Mouse (Mus musculus): ENCODE results near the gene Rxra. TPM values are rescaled to one million over a fixed set of nuclear protein-coding genes. Genes with fewer than 3 reads are reported as not detected.

Gene Rxra
- polyA plus RNA-seq (2016; fragmentation: Nextera tagmentation; extraction: Ambion mirVana) = 8.3 and 9.5 TPM in 2 replicates

GRCm38 (mm10) chr2:27676106-27676477, at the start of gene Rxra:
Gene Rxra (plus strand): TSS chr2:27676440.
- peaks cover 39% of the 10 kb centered on the region for H3K27me3 ChIP-seq
- no peak for ATAC-seq (ENCODE audit: low FRiP score, low read depth)
- peak within 1 kb of the TSS; percentile 89 for H3K4me2 ChIP-seq (replicated peaks)
- H3K4me1 ChIP-seq = peaks cover 46% of the 10 kb centered on the region
- H3K27ac ChIP-seq (replicated peaks) = peak within 1 kb of the TSS; percentile 94
- peak within 1 kb of the TSS; percentile 88 for H3K9ac ChIP-seq (replicated peaks)
- no peaks in the 10 kb centered on the region for H3K36me3 ChIP-seq
- no peaks in the 10 kb centered on the region for H3K9me3 ChIP-seq
- H3K4me3 ChIP-seq = peak within 1 kb of the TSS; percentile 92
- 2% methylated on average over 16 of the region's 16 CpGs for WGBS

DNA sequence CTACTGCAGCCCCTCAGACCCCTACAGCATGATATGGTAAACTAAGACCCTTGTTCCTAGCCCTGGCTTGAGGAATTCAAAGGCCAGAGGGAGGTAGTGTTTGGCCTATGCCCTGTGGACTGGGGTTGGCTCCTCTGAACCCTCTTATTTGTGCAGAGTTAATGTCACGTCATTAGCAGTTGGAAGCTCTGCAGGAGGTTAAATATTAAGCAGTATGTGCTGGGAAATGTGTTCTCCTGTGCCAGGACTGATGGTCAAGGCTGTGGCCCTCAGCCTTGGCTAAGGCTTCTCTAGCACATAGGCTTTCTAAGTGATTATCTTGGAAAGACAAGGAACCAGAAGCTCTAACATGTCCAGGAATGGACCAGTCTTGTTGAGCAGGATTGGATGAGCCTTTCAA, 49.6 kb upstream of the Rxra start:
- H3K27me3 ChIP-seq = 0 out of 2 replicates have a peak, but pooled peaks cover 8% of the 10 kb centered on the region
- no peak overlapping the region for H3K27ac ChIP-seq (replicated peaks)
- 55% methylated on average over 1 of the region's 1 CpGs for WGBS
- H3K36me3 ChIP-seq = no peaks in the 10 kb centered on the region
- no peak overlapping the region for H3K4me3 ChIP-seq
- no peak overlapping the region for H3K4me2 ChIP-seq (replicated peaks)
- H3K9me3 ChIP-seq = no peaks in the 10 kb centered on the region
- H3K4me1 ChIP-seq = no peaks in the 10 kb centered on the region
- no peak overlapping the region for H3K9ac ChIP-seq (replicated peaks)
- no peak for ATAC-seq (ENCODE audit: low FRiP score, low read depth)

GRCm38 (mm10) chr2:27630601-27631285, 45.5 kb upstream of the Rxra start:
- Histone ChIP-seq H3K27ac (replicated peaks) (no peak overlapping the region), H3K36me3 (no peaks in the 10 kb centered on the region), H3K9ac (replicated peaks) (no peak overlapping the region), H3K4me1 (no peaks in the 10 kb centered on the region), H3K4me2 (replicated peaks) (no peak overlapping the region), H3K27me3 (0 out of 2 replicates have a peak, but pooled peaks cover 7% of the 10 kb centered on the region), H3K9me3 (no peaks in the 10 kb centered on the region), H3K4me3 (no peak overlapping the region)
- no peak for ATAC-seq (ENCODE audit: low FRiP score, low read depth)
- 89% methylated on average over 3 of the region's 3 CpGs for WGBS

DNA sequence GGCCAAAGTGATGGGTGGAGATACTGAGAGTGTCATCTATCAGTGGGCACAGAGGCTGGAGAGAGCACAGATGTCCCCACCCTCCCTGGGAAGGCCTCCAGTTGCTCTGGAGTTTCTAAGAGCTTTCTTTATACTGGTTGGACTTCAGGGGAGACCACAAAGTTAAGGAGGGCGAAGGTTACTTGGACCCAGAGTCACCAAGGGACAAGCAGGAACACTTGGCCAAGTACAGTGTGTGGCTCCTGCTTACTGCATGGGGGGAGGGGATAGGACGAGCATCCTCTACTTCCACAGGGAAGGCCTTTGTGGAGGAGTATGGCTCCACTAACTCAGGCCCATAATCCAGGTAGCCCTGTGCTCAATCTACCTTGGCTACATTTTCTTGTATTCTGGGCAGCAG, 42.8 kb upstream of the Rxra start:
- H3K4me2 ChIP-seq (replicated peaks) = no peak overlapping the region
- H3K4me3 ChIP-seq = no peak overlapping the region
- H3K9ac ChIP-seq (replicated peaks) = no peak overlapping the region
- H3K36me3 ChIP-seq = no peaks in the 10 kb centered on the region
- no peak for ATAC-seq (ENCODE audit: low FRiP score, low read depth)
- H3K27me3 ChIP-seq = 0 out of 2 replicates have a peak, but pooled peaks cover 7% of the 10 kb centered on the region
- WGBS = 83% methylated on average over 2 of the region's 2 CpGs
- H3K9me3 ChIP-seq = no peaks in the 10 kb centered on the region
- H3K4me1 ChIP-seq = no peaks in the 10 kb centered on the region
- H3K27ac ChIP-seq (replicated peaks) = no peak overlapping the region

DNA sequence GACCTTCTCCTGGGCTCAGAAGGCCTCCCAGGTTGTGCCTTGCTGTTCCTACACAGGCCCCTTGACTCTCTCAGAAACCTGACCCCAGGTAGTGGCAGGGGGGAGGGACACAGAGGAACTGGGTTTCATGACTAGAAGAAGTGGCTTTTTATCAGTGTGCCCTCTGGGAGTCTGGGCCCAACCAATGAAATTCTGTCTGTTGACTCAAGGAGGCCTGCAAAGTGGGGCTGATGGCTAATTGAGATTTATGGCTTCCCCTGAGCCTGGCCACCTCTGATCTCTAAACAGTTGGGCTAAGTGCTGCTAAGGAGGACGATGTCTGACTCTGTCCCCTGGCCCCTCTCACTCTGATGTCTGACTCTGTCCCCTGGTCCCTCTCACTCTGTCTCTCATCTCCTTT, 42.2 kb upstream of the Rxra start:
- H3K4me3 ChIP-seq = no peak overlapping the region
- H3K27ac ChIP-seq (replicated peaks) = no peak overlapping the region
- no peaks in the 10 kb centered on the region for H3K36me3 ChIP-seq
- H3K4me1 ChIP-seq = no peaks in the 10 kb centered on the region
- H3K27me3 ChIP-seq = 0 out of 2 replicates have a peak, but pooled peaks cover 4% of the 10 kb centered on the region
- H3K9me3 ChIP-seq = no peaks in the 10 kb centered on the region
- no peak overlapping the region for H3K4me2 ChIP-seq (replicated peaks)
- no peak overlapping the region for H3K9ac ChIP-seq (replicated peaks)
- WGBS = 100% methylated on average over 1 of the region's 1 CpGs
- ATAC-seq (ENCODE audit: low FRiP score, low read depth) = no peak

- H3K36me3 ChIP-seq = no peaks in the 10 kb centered on the region
- H3K4me2 ChIP-seq (replicated peaks) = no peak overlapping the region
- no peak overlapping the region for H3K9ac ChIP-seq (replicated peaks)
- H3K4me3 ChIP-seq = no peak overlapping the region
- H3K27ac ChIP-seq (replicated peaks) = no peak overlapping the region
- WGBS = 78% methylated on average over 13 of the region's 13 CpGs
- H3K4me1 ChIP-seq = no peaks in the 10 kb centered on the region
- H3K27me3 ChIP-seq = 0 out of 2 replicates have a peak, but pooled peaks cover 4% of the 10 kb centered on the region
- H3K9me3 ChIP-seq = no peaks in the 10 kb centered on the region
- no peak for ATAC-seq (ENCODE audit: low FRiP score, low read depth)
Measured at GRCm38 (mm10) chr2:27635147-27635738, 41.0 kb upstream of the Rxra start.

- Histone ChIP-seq H3K27ac (replicated peaks) (no peak overlapping the region), H3K36me3 (no peaks in the 10 kb centered on the region), H3K4me2 (replicated peaks) (no peak overlapping the region), H3K27me3 (0 out of 2 replicates have a peak, but pooled peaks cover under 1% of the 10 kb centered on the region), H3K9ac (replicated peaks) (no peak overlapping the region), H3K4me3 (no peak overlapping the region), H3K9me3 (no peaks in the 10 kb centered on the region), H3K4me1 (peaks cover 10% of the 10 kb centered on the region)
- ATAC-seq (ENCODE audit: low FRiP score, low read depth) = no peak
- WGBS = 68% methylated on average over 1 of the region's 1 CpGs
Measured at GRCm38 (mm10) chr2:27636796-27637195, 39.4 kb upstream of the Rxra start.

GRCm38 (mm10) chr2:27637281-27637896, 38.9 kb upstream of the Rxra start:
- Histone ChIP-seq H3K4me3 (no peak overlapping the region), H3K4me1 (peaks cover 10% of the 10 kb centered on the region), H3K27me3 (no peaks in the 10 kb centered on the region), H3K9me3 (no peaks in the 10 kb centered on the region), H3K9ac (replicated peaks) (no peak overlapping the region), H3K36me3 (no peaks in the 10 kb centered on the region), H3K4me2 (replicated peaks) (no peak overlapping the region), H3K27ac (replicated peaks) (no peak overlapping the region)
- no peak for ATAC-seq (ENCODE audit: low FRiP score, low read depth)
- 92% methylated on average over 8 of the region's 8 CpGs for WGBS

- Histone ChIP-seq H3K9ac (replicated peaks) (no peak overlapping the region), H3K27me3 (peaks cover 14% of the 10 kb centered on the region; the same call in 1 of the 2 replicates), H3K4me3 (no peak overlapping the region), H3K4me1 (peaks cover 10% of the 10 kb centered on the region), H3K27ac (replicated peaks) (no peak overlapping the region), H3K4me2 (replicated peaks) (no peak overlapping the region), H3K9me3 (no peaks in the 10 kb centered on the region), H3K36me3 (no peaks in the 10 kb centered on the region)
- ATAC-seq (ENCODE audit: low FRiP score, low read depth) = no peak
- WGBS = 88% methylated on average over 5 of the region's 5 CpGs
Measured at GRCm38 (mm10) chr2:27639631-27640334, 36.5 kb upstream of the Rxra start.

DNA sequence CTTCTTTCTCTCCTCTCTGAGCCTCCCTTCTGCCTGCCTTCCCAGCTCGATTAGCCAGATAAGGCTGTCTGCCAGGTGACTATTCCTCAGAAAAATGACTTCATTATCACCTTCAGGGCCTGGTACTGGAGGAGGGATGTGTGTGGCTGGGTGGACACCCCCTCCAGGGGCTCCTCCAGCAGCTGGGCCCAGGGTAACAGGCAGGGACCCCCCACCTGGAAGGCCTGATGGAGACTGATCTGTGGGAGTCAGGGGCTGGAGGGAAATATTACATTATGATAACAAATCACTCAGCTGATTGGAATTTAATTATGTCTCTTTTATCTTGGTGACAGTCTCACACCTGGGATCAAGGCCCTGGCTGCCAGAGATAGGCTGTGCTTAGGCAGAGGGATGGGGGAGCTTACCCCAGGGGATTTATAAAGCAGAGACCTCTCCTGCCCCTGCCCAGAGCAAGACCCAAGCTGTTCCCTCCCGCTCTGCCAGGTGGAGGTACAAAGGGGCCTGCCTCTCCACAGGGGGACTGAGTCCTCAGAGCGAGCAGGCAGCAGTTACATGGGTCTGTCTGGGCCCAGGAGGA, 35.2 kb upstream of the Rxra start:
- no peak overlapping the region; the same call in 1 of the 2 replicates for H3K9ac ChIP-seq (replicated peaks)
- no peak overlapping the region for H3K4me2 ChIP-seq (replicated peaks)
- peaks cover 10% of the 10 kb centered on the region for H3K4me1 ChIP-seq
- WGBS = 36% methylated on average over 3 of the region's 3 CpGs
- H3K9me3 ChIP-seq = no peaks in the 10 kb centered on the region
- H3K27ac ChIP-seq (replicated peaks) = peak overlapping the region; percentile 49
- peaks cover 19% of the 10 kb centered on the region; the same call in 1 of the 2 replicates for H3K27me3 ChIP-seq
- no peak for ATAC-seq (ENCODE audit: low FRiP score, low read depth)
- H3K36me3 ChIP-seq = no peaks in the 10 kb centered on the region
- no peak overlapping the region for H3K4me3 ChIP-seq

DNA sequence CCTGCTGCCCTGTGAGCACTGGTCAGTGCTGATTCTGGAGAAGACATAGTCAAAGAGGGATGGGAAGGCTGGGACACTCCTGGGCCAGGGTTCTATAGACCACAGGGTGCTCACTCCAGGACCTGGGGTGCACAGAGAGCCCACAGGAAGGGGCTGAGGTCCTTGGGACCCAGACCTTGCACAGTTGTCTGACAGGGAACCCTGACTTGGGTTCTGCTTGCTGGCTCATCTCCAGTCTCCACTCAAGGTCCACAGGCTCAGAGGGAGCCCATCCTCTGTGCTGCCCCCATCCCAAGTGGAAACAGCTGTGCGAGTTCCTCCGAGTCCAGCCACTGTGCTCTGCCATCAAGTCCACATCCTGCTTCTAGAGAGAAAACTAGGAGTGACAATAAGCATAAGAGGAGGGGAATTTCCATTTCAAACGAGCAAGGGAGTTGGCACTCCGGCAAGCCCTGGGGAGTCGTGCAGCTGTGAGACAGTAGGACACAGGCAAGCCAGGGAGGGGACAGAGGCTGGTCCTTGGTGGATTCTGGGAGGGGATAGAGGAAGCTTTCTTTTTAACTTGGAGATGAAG, 31.6 kb upstream of the Rxra start:
- peaks cover 26% of the 10 kb centered on the region; the same call in 1 of the 2 replicates for H3K27me3 ChIP-seq
- 40% methylated on average over 5 of the region's 5 CpGs for WGBS
- no peak overlapping the region for H3K4me2 ChIP-seq (replicated peaks)
- no peaks in the 10 kb centered on the region for H3K9me3 ChIP-seq
- no peak overlapping the region for H3K4me3 ChIP-seq
- no peak overlapping the region for H3K27ac ChIP-seq (replicated peaks)
- ATAC-seq (ENCODE audit: low FRiP score, low read depth) = no peak
- H3K36me3 ChIP-seq = no peaks in the 10 kb centered on the region
- H3K4me1 ChIP-seq = peaks cover 14% of the 10 kb centered on the region
- no peak overlapping the region for H3K9ac ChIP-seq (replicated peaks)

Data from midbrain, embryonic 12.5 days (tissue).